Mouse (Mus musculus) intestine, embryonic 16.5 days (tissue): ENCODE data around the gene Fgfr2. TPM values are rescaled to one million over a fixed set of nuclear protein-coding genes. Genes with fewer than 3 reads are reported as not detected.
"Not testable (repeated sequence)": the region's sequence is repeated elsewhere in the genome, so short reads cannot be mapped to it uniquely, and the experiment has no call there.

ENCODE experiments used
- ATAC-seq: fragments of 200-750 bp; cut with Nextera tagmentation; 2 replicates; pipeline ENCODE4 v1.8.0; 2017; ENCODE audit warnings: moderate TSS enrichment, moderate library complexity
- H3K27ac ChIP-seq: fragments of 300-500 bp; sonication (generic); 2 replicates; pipeline ENCODE4 v1.5.1; 2014; ENCODE audit warnings: mild to moderate bottlenecking, low read length
- H3K27me3 ChIP-seq: fragments of 300-500 bp; sonication (generic); replicated peaks from 2 replicates; pipeline ENCODE4 v1.6.1; 2014; ENCODE audit warnings: low read length, control low read depth, mixed read lengths; ENCODE audit not compliant: control insufficient read depth, insufficient read depth
- H3K36me3 ChIP-seq: fragments of 300-500 bp; sonication (generic); 2 replicates; pipeline ENCODE4 v1.6.1; 2014; ENCODE audit warnings: low read length, control low read depth; ENCODE audit not compliant: control insufficient read depth, insufficient read depth
- H3K4me1 ChIP-seq: fragments of 300-500 bp; sonication (generic); 2 replicates; pipeline ENCODE4 v1.6.1; 2014; ENCODE audit warnings: low read length, control low read depth, mixed read lengths; ENCODE audit not compliant: control insufficient read depth, insufficient read depth
- H3K4me2 ChIP-seq: fragments of 300-500 bp; sonication (generic); 2 replicates; pipeline ENCODE4 v1.6.1; 2014; ENCODE audit warnings: low read depth, low read length, control low read depth
- H3K4me3 ChIP-seq: fragments of 300-500 bp; sonication (generic); 2 replicates; pipeline ENCODE4 v1.5.1; 2014; ENCODE audit warnings: mild to moderate bottlenecking, low read length
- H3K9ac ChIP-seq: fragments of 300-500 bp; sonication (generic); 2 replicates; pipeline ENCODE4 v1.6.1; 2014; ENCODE audit warnings: low read depth, low read length
- H3K9me3 ChIP-seq: fragments of 300-500 bp; sonication (generic); 2 replicates; pipeline ENCODE4 v1.6.1; 2016; ENCODE audit warnings: low read length, control low read depth; ENCODE audit not compliant: control insufficient read depth
- WGBS: fragments of 180-500 bp; shearing (Covaris S2); extraction: QIAGEN DNeasy Blood & Tissue Kit; methylation state at CpG from one replicate; pipeline ENCODE4 v1.1.7; 2014; 5-methylcytosine and 5-hydroxymethylcytosine counted together
- polyA plus RNA-seq: library from polyadenylated mRNA; unstranded; fragments of >200 nt; fragmentation: Nextera tagmentation; extraction: Ambion mirVana; gene quantifications from 2 replicates; pipeline ENCODE4 v1.2.1, GENCODE M21; 2015

Gene Fgfr2
- polyA plus RNA-seq, 1 experiment from 2014 or later: 47.3 TPM

DNA sequence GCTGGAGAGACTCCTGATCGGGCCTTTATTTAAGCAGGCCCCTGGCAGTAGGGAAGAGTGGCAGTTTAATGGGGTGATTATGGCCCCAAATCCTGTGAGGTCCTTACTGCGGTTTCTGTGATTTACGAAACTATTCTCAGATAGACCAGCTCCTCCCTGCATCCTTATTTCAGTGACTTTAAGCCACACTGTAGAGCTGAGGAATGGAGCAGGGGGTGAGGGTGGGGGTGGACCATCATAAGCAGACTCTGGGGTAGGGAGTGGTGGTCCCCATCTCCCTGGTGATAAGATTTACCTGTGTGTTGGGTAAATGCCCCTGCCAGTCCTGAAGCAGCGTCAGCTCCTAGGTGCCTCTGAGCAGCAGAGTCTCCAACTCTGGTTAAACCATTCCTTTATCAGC, 2516.2 kb downstream of the Fgfr2 start:
- no peaks in the 10 kb centered on the region for H3K36me3 ChIP-seq
- no peak for ATAC-seq
- H3K4me3 ChIP-seq: no peak overlapping the region
- H3K4me2 ChIP-seq: no peak overlapping the region
- 86% methylated on average over 4 of the region's 4 CpGs for WGBS
- H3K9me3 ChIP-seq: no peaks in the 10 kb centered on the region
- H3K27ac ChIP-seq: no peak overlapping the region
- no peaks in the 10 kb centered on the region for H3K27me3 ChIP-seq
- no peak overlapping the region for H3K9ac ChIP-seq
- H3K4me1 ChIP-seq: no peaks in the 10 kb centered on the region

GRCm38 (mm10) chr7:130605111-130605510, 2518.0 kb downstream of the Fgfr2 start:
- ATAC-seq: no peak
- Histone ChIP-seq H3K4me1 (no peaks in the 10 kb centered on the region), H3K36me3 (no peaks in the 10 kb centered on the region), H3K4me2 (no peak overlapping the region), H3K9ac (no peak overlapping the region), H3K4me3 (no peak overlapping the region), H3K27ac (no peak overlapping the region), H3K9me3 (no peaks in the 10 kb centered on the region), H3K27me3 (no peaks in the 10 kb centered on the region)
- WGBS: 27% methylated on average over 6 of the region's 6 CpGs

GRCm38 (mm10) chr7:130604390-130604789, 2518.8 kb downstream of the Fgfr2 start:
- H3K9ac ChIP-seq: no peak overlapping the region
- WGBS: 74% methylated on average over 2 of the region's 2 CpGs
- no peak for ATAC-seq
- H3K4me1 ChIP-seq: no peaks in the 10 kb centered on the region
- no peak overlapping the region for H3K27ac ChIP-seq
- no peak overlapping the region for H3K4me3 ChIP-seq
- H3K36me3 ChIP-seq: no peaks in the 10 kb centered on the region
- no peak overlapping the region for H3K4me2 ChIP-seq
- no peaks in the 10 kb centered on the region for H3K9me3 ChIP-seq
- no peaks in the 10 kb centered on the region for H3K27me3 ChIP-seq

GRCm38 (mm10) chr7:130603556-130603955, 2519.6 kb downstream of the Fgfr2 start:
- Histone ChIP-seq H3K9me3 (no peaks in the 10 kb centered on the region), H3K4me3 (no peak overlapping the region), H3K36me3 (no peaks in the 10 kb centered on the region), H3K4me2 (no peak overlapping the region), H3K9ac (no peak overlapping the region), H3K4me1 (no peaks in the 10 kb centered on the region), H3K27me3 (no peaks in the 10 kb centered on the region), H3K27ac (no peak overlapping the region)
- ATAC-seq: no peak
- 81% methylated on average over 5 of the region's 5 CpGs for WGBS

DNA sequence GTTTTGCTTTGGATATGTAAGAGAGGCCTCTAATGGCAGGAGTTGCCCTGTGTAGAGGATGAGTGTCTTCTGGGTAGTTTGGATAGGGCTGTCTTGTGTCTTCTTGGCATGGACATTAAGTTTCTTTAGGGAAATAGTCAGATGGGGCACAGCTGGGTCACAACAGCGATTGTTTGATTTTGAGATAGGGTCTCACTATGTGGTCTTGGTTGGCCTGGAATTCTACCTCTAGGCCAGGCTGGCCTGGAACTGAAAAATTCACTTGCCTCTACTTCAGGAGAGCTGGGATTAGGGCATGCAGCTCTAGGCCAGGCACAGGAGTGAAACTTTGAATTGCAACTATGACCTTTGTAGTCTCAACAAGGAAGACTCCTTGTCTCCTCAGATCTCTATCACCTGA, 2520.3 kb downstream of the Fgfr2 start:
- Histone ChIP-seq H3K4me2 (no peak overlapping the region), H3K27ac (no peak overlapping the region), H3K9me3 (no peaks in the 10 kb centered on the region), H3K9ac (no peak overlapping the region), H3K4me1 (no peaks in the 10 kb centered on the region), H3K4me3 (no peak overlapping the region), H3K27me3 (no peaks in the 10 kb centered on the region), H3K36me3 (no peaks in the 10 kb centered on the region)
- 0 out of 2 replicates have a peak, but pooled peaks have one; percentile 36 for ATAC-seq
- 74% methylated on average over 1 of the region's 1 CpGs for WGBS

DNA sequence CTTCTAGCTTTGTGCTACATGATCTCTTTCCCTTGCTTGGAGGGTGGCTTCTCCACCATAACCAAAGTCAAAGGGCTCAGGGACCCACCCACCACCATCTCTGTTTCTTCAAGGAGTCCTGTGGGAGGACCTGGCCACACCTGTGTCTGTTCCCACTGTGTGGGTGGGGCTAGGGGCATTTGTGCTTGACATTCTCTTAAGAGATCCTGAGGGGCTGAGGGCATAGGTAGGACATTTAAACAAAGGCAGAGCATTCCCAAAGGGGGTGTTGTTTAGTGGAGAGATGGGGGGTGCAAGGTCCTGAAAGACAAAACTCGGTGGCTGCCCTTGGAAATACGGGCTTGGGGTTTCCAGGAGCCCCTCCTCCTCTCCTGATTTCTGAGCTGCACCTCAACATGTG, 2522.6 kb downstream of the Fgfr2 start:
- ATAC-seq: no peak
- no peak overlapping the region for H3K4me2 ChIP-seq
- H3K27me3 ChIP-seq: no peaks in the 10 kb centered on the region
- H3K9me3 ChIP-seq: no peaks in the 10 kb centered on the region
- 74% methylated on average over 2 of the region's 2 CpGs for WGBS
- H3K9ac ChIP-seq: no peak overlapping the region
- no peaks in the 10 kb centered on the region; the same call in 1 of the 2 replicates for H3K4me1 ChIP-seq
- no peak overlapping the region for H3K27ac ChIP-seq
- no peaks in the 10 kb centered on the region for H3K36me3 ChIP-seq
- H3K4me3 ChIP-seq: no peak overlapping the region

GRCm38 (mm10) chr7:130600074-130600473, 2523.1 kb downstream of the Fgfr2 start:
- Histone ChIP-seq H3K36me3 (no peaks in the 10 kb centered on the region), H3K9ac (no peak overlapping the region), H3K4me2 (no peak overlapping the region), H3K9me3 (no peaks in the 10 kb centered on the region), H3K4me3 (no peak overlapping the region), H3K27me3 (no peaks in the 10 kb centered on the region), H3K4me1 (no peaks in the 10 kb centered on the region; the same call in 1 of the 2 replicates), H3K27ac (no peak overlapping the region)
- 85% methylated on average over 3 of the region's 3 CpGs for WGBS
- ATAC-seq: no peak

GRCm38 (mm10) chr7:130597546-130597945, 2525.6 kb downstream of the Fgfr2 start:
- no peak overlapping the region for H3K27ac ChIP-seq
- H3K36me3 ChIP-seq: no peaks in the 10 kb centered on the region
- H3K4me1 ChIP-seq: no peaks in the 10 kb centered on the region; the same call in 1 of the 2 replicates
- no peak overlapping the region for H3K9ac ChIP-seq
- H3K4me3 ChIP-seq: no peak overlapping the region
- ATAC-seq: no peak
- H3K9me3 ChIP-seq: no peaks in the 10 kb centered on the region
- no peak overlapping the region for H3K4me2 ChIP-seq
- H3K27me3 ChIP-seq: no peaks in the 10 kb centered on the region
- 69% methylated on average over 6 of the region's 6 CpGs for WGBS

GRCm38 (mm10) chr7:130596079-130596855, 2526.9 kb downstream of the Fgfr2 start:
- not testable (repeated sequence) for H3K27ac ChIP-seq, H3K9me3 ChIP-seq, H3K4me2 ChIP-seq, H3K4me3 ChIP-seq, H3K36me3 ChIP-seq, H3K4me1 ChIP-seq, H3K27me3 ChIP-seq, H3K9ac ChIP-seq
- ATAC-seq: peak; percentile 46; the same call in 1 of the 2 replicates
- 26% methylated on average over 9 of the region's 19 CpGs for WGBS
